Mouse (Mus musculus): ENCODE results near the gene Fam184b. TPM values are rescaled to one million over a fixed set of nuclear protein-coding genes. Genes with fewer than 3 reads are reported as not detected.
A peak's percentile ranks its signal among the peaks of the same experiment; 100 is the strongest.

The Fam184b gene
- 2.8 and 3.2 TPM in 2 replicates for polyA plus RNA-seq (2014; fragmentation: Nextera tagmentation; extraction: Ambion mirVana)

- Histone ChIP-seq H3K4me3 (ENCODE audit: low read depth, low read length) (peak within 1 kb of the TSS; percentile 59), H3K9ac (ENCODE audit: low read length) (peak within 1 kb of the TSS; percentile 68), H3K9me3 (ENCODE audit: control insufficient read depth, low read length) (no peaks in the 10 kb centered on the region), H3K36me3 (ENCODE audit: control insufficient read depth, insufficient read depth, low read length) (no peaks in the 10 kb centered on the region), H3K27me3 (ENCODE audit: control insufficient read depth, insufficient read depth, low read length) (peaks cover 2% of the 10 kb centered on the region; the same call in 1 of the 2 replicates), H3K27ac (ENCODE audit: low read depth, low read length) (no peak within 1 kb of the TSS), H3K4me2 (ENCODE audit: low read depth, low read length, severe bottlenecking) (peak within 1 kb of the TSS; percentile 88), H3K4me1 (replicated peaks; ENCODE audit: control insufficient read depth, insufficient read depth, low read length) (0 out of 2 replicates have a peak, but pooled peaks cover 2% of the 10 kb centered on the region)
- peak; percentile 82 for DNase-seq (ENCODE audit: low spot score)
- peak; percentile 87 for ATAC-seq (replicated peaks; ENCODE audit: low FRiP score)
- under 1% methylated on average over 48 of the region's 48 CpGs for WGBS
These were observed at the start of gene Fam184b for GRCm38 (mm10) chr5:45638806-45639714. Gene Fam184b (minus strand): TSS chr5:45639614.

DNA sequence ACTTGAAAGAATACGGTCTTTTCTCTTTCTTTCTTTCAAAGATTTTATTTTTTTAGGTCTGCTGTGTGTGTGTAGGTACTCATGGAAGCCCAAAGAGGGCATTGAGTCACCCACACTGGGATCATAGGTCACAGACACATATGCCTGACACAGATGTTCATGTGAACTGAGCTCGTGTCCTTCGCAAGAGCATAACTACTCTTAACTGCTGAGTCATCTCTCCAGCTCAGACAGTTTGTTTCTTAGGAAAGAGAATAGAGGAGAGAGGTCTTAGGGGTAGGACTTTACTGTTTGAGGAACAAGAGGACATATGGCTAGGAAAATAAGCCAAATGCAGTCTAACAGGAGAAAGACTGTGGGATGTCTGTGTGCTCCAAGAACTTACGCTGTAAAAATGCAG is 49.7 kb upstream of the Fam184b start:
- no peak overlapping the region for H3K4me2 ChIP-seq (ENCODE audit: low read depth, low read length, severe bottlenecking)
- 92% methylated on average over 4 of the region's 4 CpGs for WGBS
- no peak for ATAC-seq (replicated peaks; ENCODE audit: low FRiP score)
- no peaks in the 10 kb centered on the region for H3K4me1 ChIP-seq (replicated peaks; ENCODE audit: control insufficient read depth, insufficient read depth, low read length)
- no peak overlapping the region for H3K27ac ChIP-seq (ENCODE audit: low read depth, low read length)
- no peak overlapping the region for H3K9ac ChIP-seq (ENCODE audit: low read length)
- DNase-seq (ENCODE audit: low spot score) = no peak
- no peak overlapping the region for H3K4me3 ChIP-seq (ENCODE audit: low read depth, low read length)
- no peaks in the 10 kb centered on the region for H3K27me3 ChIP-seq (ENCODE audit: control insufficient read depth, insufficient read depth, low read length)
- no peaks in the 10 kb centered on the region for H3K9me3 ChIP-seq (ENCODE audit: control insufficient read depth, low read length)
- no peaks in the 10 kb centered on the region for H3K36me3 ChIP-seq (ENCODE audit: control insufficient read depth, insufficient read depth, low read length)

DNA sequence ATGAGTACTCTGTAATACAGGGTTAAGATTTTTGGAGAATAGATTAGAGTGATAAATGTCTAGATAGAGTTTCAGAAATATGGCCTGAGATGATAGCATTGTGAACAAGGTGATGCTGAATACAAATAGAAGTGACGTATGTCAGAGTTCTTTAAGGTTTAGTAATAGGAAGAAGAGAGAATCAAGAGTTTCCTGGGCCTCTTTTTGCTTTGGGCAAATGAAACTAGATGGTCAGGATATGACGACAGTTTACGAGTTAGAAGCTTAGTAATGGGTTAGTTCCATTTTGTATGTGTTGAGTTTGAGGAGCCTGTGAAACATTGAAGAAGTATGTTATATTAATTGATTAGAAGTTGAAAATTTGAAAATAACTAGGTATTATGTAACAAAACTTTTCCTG is 46.8 kb upstream of the Fam184b start:
- Histone ChIP-seq H3K27me3 (ENCODE audit: control insufficient read depth, insufficient read depth, low read length) (no peaks in the 10 kb centered on the region), H3K9ac (ENCODE audit: low read length) (no peak overlapping the region), H3K4me2 (ENCODE audit: low read depth, low read length, severe bottlenecking) (no peak overlapping the region), H3K36me3 (ENCODE audit: control insufficient read depth, insufficient read depth, low read length) (peaks cover 2% of the 10 kb centered on the region; the same call in 1 of the 2 replicates), H3K4me1 (replicated peaks; ENCODE audit: control insufficient read depth, insufficient read depth, low read length) (no peaks in the 10 kb centered on the region), H3K9me3 (ENCODE audit: control insufficient read depth, low read length) (no peaks in the 10 kb centered on the region), H3K4me3 (ENCODE audit: low read depth, low read length) (no peak overlapping the region), H3K27ac (ENCODE audit: low read depth, low read length) (no peak overlapping the region)
- ATAC-seq (replicated peaks; ENCODE audit: low FRiP score) (no peak), DNase-seq (ENCODE audit: low spot score) (no peak)
- WGBS = 90% methylated on average over 3 of the region's 3 CpGs

- DNase-seq (ENCODE audit: low spot score) (no peak), ATAC-seq (replicated peaks; ENCODE audit: low FRiP score) (no peak)
- Histone ChIP-seq H3K4me2 (ENCODE audit: low read depth, low read length, severe bottlenecking) (no peak overlapping the region), H3K27ac (ENCODE audit: low read depth, low read length) (no peak overlapping the region), H3K4me1 (replicated peaks; ENCODE audit: control insufficient read depth, insufficient read depth, low read length) (no peaks in the 10 kb centered on the region), H3K9me3 (ENCODE audit: control insufficient read depth, low read length) (no peaks in the 10 kb centered on the region), H3K36me3 (ENCODE audit: control insufficient read depth, insufficient read depth, low read length) (peaks cover 2% of the 10 kb centered on the region; the same call in 1 of the 2 replicates), H3K9ac (ENCODE audit: low read length) (no peak overlapping the region), H3K27me3 (ENCODE audit: control insufficient read depth, insufficient read depth, low read length) (no peaks in the 10 kb centered on the region), H3K4me3 (ENCODE audit: low read depth, low read length) (no peak overlapping the region)
- WGBS = 94% methylated on average over 2 of the region's 2 CpGs
These were observed 45.8 kb upstream of the Fam184b start for GRCm38 (mm10) chr5:45685243-45685642.

- no peak for ATAC-seq (replicated peaks; ENCODE audit: low FRiP score)
- Histone ChIP-seq H3K4me3 (ENCODE audit: low read depth, low read length) (no peak overlapping the region), H3K4me1 (replicated peaks; ENCODE audit: control insufficient read depth, insufficient read depth, low read length) (no peaks in the 10 kb centered on the region), H3K9ac (ENCODE audit: low read length) (no peak overlapping the region), H3K4me2 (ENCODE audit: low read depth, low read length, severe bottlenecking) (no peak overlapping the region), H3K27ac (ENCODE audit: low read depth, low read length) (no peak overlapping the region), H3K9me3 (ENCODE audit: control insufficient read depth, low read length) (no peaks in the 10 kb centered on the region), H3K36me3 (ENCODE audit: control insufficient read depth, insufficient read depth, low read length) (peaks cover 2% of the 10 kb centered on the region; the same call in 1 of the 2 replicates), H3K27me3 (ENCODE audit: control insufficient read depth, insufficient read depth, low read length) (no peaks in the 10 kb centered on the region)
- DNase-seq (ENCODE audit: low spot score) = no peak
- 100% methylated on average over 1 of the region's 1 CpGs for WGBS
These were observed 44.0 kb upstream of the Fam184b start for GRCm38 (mm10) chr5:45683388-45683787.

- H3K36me3 ChIP-seq (ENCODE audit: control insufficient read depth, insufficient read depth, low read length) = peaks cover 2% of the 10 kb centered on the region; the same call in 1 of the 2 replicates
- H3K9ac ChIP-seq (ENCODE audit: low read length) = no peak overlapping the region
- no peak for DNase-seq (ENCODE audit: low spot score)
- H3K4me3 ChIP-seq (ENCODE audit: low read depth, low read length) = no peak overlapping the region
- no peaks in the 10 kb centered on the region for H3K9me3 ChIP-seq (ENCODE audit: control insufficient read depth, low read length)
- no peak overlapping the region for H3K27ac ChIP-seq (ENCODE audit: low read depth, low read length)
- H3K27me3 ChIP-seq (ENCODE audit: control insufficient read depth, insufficient read depth, low read length) = no peaks in the 10 kb centered on the region
- H3K4me2 ChIP-seq (ENCODE audit: low read depth, low read length, severe bottlenecking) = no peak overlapping the region
- ATAC-seq (replicated peaks; ENCODE audit: low FRiP score) = no peak
- no peaks in the 10 kb centered on the region for H3K4me1 ChIP-seq (replicated peaks; ENCODE audit: control insufficient read depth, insufficient read depth, low read length)
These were observed 40.5 kb upstream of the Fam184b start for GRCm38 (mm10) chr5:45679955-45680354.

- H3K27me3 ChIP-seq (ENCODE audit: control insufficient read depth, insufficient read depth, low read length) = no peaks in the 10 kb centered on the region
- H3K9me3 ChIP-seq (ENCODE audit: control insufficient read depth, low read length) = no peaks in the 10 kb centered on the region
- no peak overlapping the region for H3K4me3 ChIP-seq (ENCODE audit: low read depth, low read length)
- H3K4me2 ChIP-seq (ENCODE audit: low read depth, low read length, severe bottlenecking) = no peak overlapping the region
- ATAC-seq (replicated peaks; ENCODE audit: low FRiP score) (no peak), DNase-seq (ENCODE audit: low spot score) (no peak)
- 90% methylated on average over 4 of the region's 4 CpGs for WGBS
- no peak overlapping the region for H3K27ac ChIP-seq (ENCODE audit: low read depth, low read length)
- H3K9ac ChIP-seq (ENCODE audit: low read length) = no peak overlapping the region
- peaks cover 2% of the 10 kb centered on the region; the same call in 1 of the 2 replicates for H3K36me3 ChIP-seq (ENCODE audit: control insufficient read depth, insufficient read depth, low read length)
- no peaks in the 10 kb centered on the region for H3K4me1 ChIP-seq (replicated peaks; ENCODE audit: control insufficient read depth, insufficient read depth, low read length)
These were observed 38.2 kb upstream of the Fam184b start for GRCm38 (mm10) chr5:45677639-45678038.

DNA sequence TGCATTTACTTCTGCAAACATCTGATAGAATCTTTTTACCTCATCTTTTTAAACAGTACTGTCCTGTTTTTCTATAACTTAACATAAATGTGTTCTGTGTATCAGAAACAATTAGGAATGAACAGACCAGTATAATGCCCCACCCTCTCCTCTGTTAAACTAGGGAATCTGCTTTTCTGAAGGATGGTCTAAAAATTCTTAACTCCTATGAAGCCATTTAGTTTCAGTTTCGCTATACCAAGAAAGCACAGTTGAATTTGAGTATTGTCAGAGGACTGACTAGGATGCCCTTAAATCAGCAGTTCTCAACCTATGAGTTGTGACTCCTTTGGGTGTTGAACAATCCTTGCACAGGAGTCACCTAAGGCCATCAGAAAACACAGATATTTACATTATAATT is 35.6 kb upstream of the Fam184b start:
- Histone ChIP-seq H3K4me1 (replicated peaks; ENCODE audit: control insufficient read depth, insufficient read depth, low read length) (no peaks in the 10 kb centered on the region), H3K4me3 (ENCODE audit: low read depth, low read length) (no peak overlapping the region), H3K27ac (ENCODE audit: low read depth, low read length) (no peak overlapping the region), H3K36me3 (ENCODE audit: control insufficient read depth, insufficient read depth, low read length) (no peaks in the 10 kb centered on the region; the same call in 1 of the 2 replicates), H3K9ac (ENCODE audit: low read length) (no peak overlapping the region), H3K27me3 (ENCODE audit: control insufficient read depth, insufficient read depth, low read length) (no peaks in the 10 kb centered on the region), H3K4me2 (ENCODE audit: low read depth, low read length, severe bottlenecking) (no peak overlapping the region), H3K9me3 (ENCODE audit: control insufficient read depth, low read length) (no peaks in the 10 kb centered on the region)
- no peak for ATAC-seq (replicated peaks; ENCODE audit: low FRiP score)
- 94% methylated on average over 1 of the region's 1 CpGs for WGBS
- DNase-seq (ENCODE audit: low spot score) = no peak

Data from forebrain, embryonic 11.5 days (tissue).